Comparison of ENCODE assay signal across 8 mouse cellular contexts in genomic region chr1:182088844-182089418, GRCm38 (mm10). TPM values are rescaled to one million over a fixed set of nuclear protein-coding genes. Genes with fewer than 3 reads are reported as not detected.
DNase-seq lines count a peak whose midpoint lies in the region; ATAC-seq and TF ChIP-seq lines count a peak whose summit lies in the region.

No protein-coding gene starts in this region.

- no peaks in the 10 kb centered on the region for H3K9me3 ChIP-seq in embryonic facial prominence, embryonic 11.5 days (replicated peaks; ENCODE audit: control insufficient read depth, low read length)
- no peaks in the 10 kb centered on the region for H3K9me3 ChIP-seq in hindbrain, embryonic 13.5 days

- WGBS in embryonic facial prominence, embryonic 11.5 days: 45% methylated on average over 14 of the region's 14 CpGs
- WGBS in hindbrain, embryonic 13.5 days: 47% methylated on average over 14 of the region's 14 CpGs

- H3K4me2 ChIP-seq in embryonic facial prominence, embryonic 11.5 days (ENCODE audit: low read depth, low read length): no peak overlapping the region
- H3K4me2 ChIP-seq in hindbrain, embryonic 13.5 days: no peak overlapping the region

- intact Hi-C loops in gastrocnemius, adult 2 months (cut with DNase I): no loop called here

- H3K4me1 ChIP-seq in embryonic facial prominence, embryonic 11.5 days (ENCODE audit: control insufficient read depth, insufficient read depth, low read length): peaks cover 8% of the 10 kb centered on the region
- peaks cover 60% of the 10 kb centered on the region for H3K4me1 ChIP-seq in hindbrain, embryonic 13.5 days (replicated peaks)

- no peaks in the 10 kb centered on the region for H3K36me3 ChIP-seq in embryonic facial prominence, embryonic 11.5 days (replicated peaks; ENCODE audit: control insufficient read depth, insufficient read depth, low read depth, low read length)
- no peaks in the 10 kb centered on the region for H3K36me3 ChIP-seq in hindbrain, embryonic 13.5 days

- no peak overlapping the region for H3K4me3 ChIP-seq in gastrocnemius, adult 2 months
- no peak overlapping the region for H3K4me3 ChIP-seq in embryonic facial prominence, embryonic 11.5 days (ENCODE audit: low read depth, low read length)
- no peak overlapping the region for H3K4me3 ChIP-seq in hindbrain, embryonic 13.5 days

- H3K27me3 ChIP-seq in embryonic facial prominence, embryonic 11.5 days (ENCODE audit: control insufficient read depth, insufficient read depth, low read length): no peaks in the 10 kb centered on the region
- no peaks in the 10 kb centered on the region for H3K27me3 ChIP-seq in hindbrain, embryonic 13.5 days

- DNase-seq in gastrocnemius, adult 2 months: no peak
- DNase-seq in gastrocnemius, postnatal 10 days: no peak
- peak; percentile 93 for DNase-seq in MN1 (ENCODE audit: low spot score)
- no peak for DNase-seq in embryonic facial prominence, embryonic 11.5 days (ENCODE audit: low spot score)
- peak; percentile 48 for DNase-seq in mesoderm, embryonic 11.5 days (ENCODE audit: low read depth, low spot score)
- DNase-seq in ovary, postnatal 10 days (ENCODE audit: low spot score): no peak

- H3K27ac ChIP-seq in gastrocnemius, adult 2 months: peak overlapping the region; percentile 61
- H3K27ac ChIP-seq in embryonic facial prominence, embryonic 11.5 days (replicated peaks; ENCODE audit: low read depth, low read length): no peak overlapping the region; the same call in 1 of the 2 replicates
- peak overlapping the region; percentile 80 for H3K27ac ChIP-seq in hindbrain, embryonic 13.5 days

- 0 out of 2 replicates have a peak, but pooled peaks have one; percentile 44 for ATAC-seq in embryonic facial prominence, embryonic 11.5 days (replicated peaks; ENCODE audit: insufficient number of reproducible peaks, low FRiP score, low TSS enrichment, low read depth)
- peak; percentile 37; the same call in 1 of the 2 replicates for ATAC-seq in hindbrain, embryonic 13.5 days (ENCODE audit: low FRiP score)
- no peak for ATAC-seq in granulocyte monocyte progenitor cell, adult 5-6 weeks (replicated peaks; ENCODE audit: poor library complexity, severe bottlenecking)

- no peak for TF ChIP-seq CTCF in gastrocnemius, adult 2 months (IDR thresholded peaks at IDR 0.05)

- no peak overlapping the region for H3K9ac ChIP-seq in embryonic facial prominence, embryonic 11.5 days (replicated peaks; ENCODE audit: low read length)
- no peak overlapping the region for H3K9ac ChIP-seq in hindbrain, embryonic 13.5 days

RNA-seq across cellular contexts. Expression of gene Srp9, which starts 35.6 kb away (rescaled TPM):
- 10 to 100 TPM; 41.1 to 44.9 TPM for total RNA-seq in gastrocnemius, adult 2 months (2021)
- 10 to 100 TPM; 37.9 to 41.8 TPM for total RNA-seq in gastrocnemius, postnatal 10 days (2021)
- 188 and 200 TPM in 2 replicates for polyA plus RNA-seq in embryonic facial prominence, embryonic 11.5 days (2014; fragmentation: Nextera tagmentation; extraction: Ambion mirVana)
- 140 and 146 TPM in 2 replicates for polyA plus RNA-seq in hindbrain, embryonic 13.5 days (2015; fragmentation: Nextera tagmentation; extraction: Ambion mirVana)
- 147 and 167 TPM in 2 replicates for total RNA-seq in granulocyte monocyte progenitor cell, adult 5-6 weeks (2014; fragmentation: Nextera tagmentation)
- total RNA-seq in granulocyte monocyte progenitor cell, adult 5-6 weeks (2017): 168 and 203 TPM in 2 replicates

Comparison
In these comparisons a context has a peak if more than half of its experiments do, and no peak if none do; other contexts are left out.
1. DNase-seq: peak in MN1 (single experiment) and mesoderm, embryonic 11.5 days (single experiment); none in gastrocnemius, adult 2 months (single experiment), gastrocnemius, postnatal 10 days (single experiment), embryonic facial prominence, embryonic 11.5 days (single experiment) and ovary, postnatal 10 days (single experiment).